Mouse (Mus musculus) urinary bladder, postnatal 36 days (tissue): ENCODE results near the gene Rae1.

Experiments
- DNase-seq, 2 experiments: peaks; one replicate each; pipeline ENCODE4 v3.0.0; 2022; ENCODE audit warnings: low spot score in 2 of 2, mixed read lengths in 1 of 2

Gene Rae1

DNA sequence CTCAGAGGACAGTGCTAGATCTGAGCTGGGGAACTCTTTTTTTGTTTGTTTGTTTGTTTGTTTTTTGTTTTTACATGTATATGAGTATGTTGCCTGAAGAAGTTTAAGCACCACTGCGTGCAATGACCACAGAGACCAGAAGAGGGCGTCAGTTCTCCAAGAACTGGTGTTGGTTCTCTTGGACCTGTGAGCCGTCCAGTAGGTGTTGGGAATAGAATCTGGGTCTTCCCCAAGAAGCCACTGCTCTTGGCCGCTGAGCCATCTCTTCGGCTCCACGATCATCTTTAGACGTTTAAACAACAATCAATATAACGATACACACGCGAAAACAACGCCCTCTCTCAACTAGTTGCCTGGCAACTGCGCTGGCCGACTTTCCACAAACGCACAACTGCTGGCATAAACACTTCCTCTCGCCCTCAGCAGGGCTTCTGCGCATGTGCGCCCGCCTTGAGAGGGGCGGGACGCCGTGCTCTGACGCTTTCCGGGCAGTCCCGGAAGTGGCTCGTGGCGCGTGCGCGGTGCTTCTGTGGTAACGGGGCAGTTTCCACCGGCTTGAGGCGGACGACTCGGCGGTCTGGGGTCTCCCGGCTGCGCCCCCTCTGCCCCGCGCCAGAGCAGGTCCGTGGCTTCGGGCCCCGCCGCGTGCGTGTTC lies at the start of gene Rae1:
Rae1 (plus strand) TSS at position 488 of the 655 bp plus-strand sequence.
- DNase-seq, result peak; percentile 98

DNA sequence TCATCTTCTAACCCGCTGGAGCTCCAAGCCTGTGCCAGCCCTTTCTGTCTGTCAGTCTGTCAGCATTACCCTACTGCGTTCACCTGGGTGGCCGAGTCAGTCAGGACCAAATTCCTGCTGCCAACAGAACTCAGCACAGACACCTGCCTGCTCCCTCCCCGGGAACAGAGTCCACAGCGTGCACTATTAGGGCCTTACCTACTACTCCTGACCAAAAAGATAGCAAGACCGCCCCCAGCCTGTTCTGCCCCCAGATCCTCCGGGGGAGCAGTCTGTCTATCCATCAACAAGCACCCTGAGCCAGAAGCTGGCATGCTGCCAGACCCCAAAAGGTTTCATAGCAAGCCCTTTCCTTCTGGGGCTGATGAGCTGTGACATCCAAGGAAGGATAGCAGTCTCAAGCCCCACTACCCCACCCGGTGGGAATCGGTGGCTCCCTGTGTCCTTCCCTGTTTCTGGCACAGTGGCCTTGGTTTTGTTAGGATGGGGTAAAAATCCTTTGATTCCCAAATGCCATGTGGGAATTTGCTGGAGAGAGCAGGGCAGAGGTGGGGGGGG lies 49.7 kb upstream of the Rae1 start:
- no peak for DNase-seq

DNA sequence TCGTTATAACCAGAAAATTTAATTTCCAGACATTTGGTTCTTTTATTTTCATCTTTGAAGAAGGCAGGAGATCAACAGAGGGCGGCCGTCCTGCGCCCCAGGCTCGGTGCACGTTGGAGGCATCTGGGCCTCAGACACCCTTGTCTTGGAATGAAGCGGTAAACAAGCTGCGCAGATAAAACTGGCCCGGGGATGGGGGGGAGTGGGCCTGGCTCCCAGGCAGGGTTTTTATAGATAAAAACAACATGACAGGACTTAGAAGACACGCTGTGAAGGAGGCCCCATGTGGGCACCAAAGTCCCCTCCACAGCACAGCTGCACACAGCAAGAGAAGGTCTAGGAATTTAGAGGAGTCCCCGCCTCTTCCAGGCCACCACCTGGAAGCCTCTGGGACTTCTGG lies 49.2 kb upstream of the Rae1 start:
- no peak for DNase-seq

DNA sequence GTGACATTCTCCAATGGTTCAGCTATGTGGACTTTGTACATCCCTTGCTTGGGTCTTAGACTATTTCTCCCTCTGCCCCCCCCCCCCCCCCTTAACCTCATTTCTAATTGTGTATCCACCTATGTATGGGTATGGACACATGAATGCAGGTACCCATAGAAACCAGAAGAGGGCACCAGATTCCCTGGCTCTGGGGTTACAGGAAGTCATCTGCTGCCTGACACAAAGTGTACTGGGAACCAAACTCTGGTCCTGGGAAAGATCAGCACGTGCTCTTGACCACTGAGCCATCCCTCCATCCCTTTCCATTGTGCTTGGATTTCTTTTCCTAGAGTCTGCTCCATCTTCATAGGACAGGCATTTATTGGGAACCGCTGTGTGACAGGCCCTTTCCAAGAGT lies 47.9 kb upstream of the Rae1 start:
- DNase-seq, result no peak

DNA sequence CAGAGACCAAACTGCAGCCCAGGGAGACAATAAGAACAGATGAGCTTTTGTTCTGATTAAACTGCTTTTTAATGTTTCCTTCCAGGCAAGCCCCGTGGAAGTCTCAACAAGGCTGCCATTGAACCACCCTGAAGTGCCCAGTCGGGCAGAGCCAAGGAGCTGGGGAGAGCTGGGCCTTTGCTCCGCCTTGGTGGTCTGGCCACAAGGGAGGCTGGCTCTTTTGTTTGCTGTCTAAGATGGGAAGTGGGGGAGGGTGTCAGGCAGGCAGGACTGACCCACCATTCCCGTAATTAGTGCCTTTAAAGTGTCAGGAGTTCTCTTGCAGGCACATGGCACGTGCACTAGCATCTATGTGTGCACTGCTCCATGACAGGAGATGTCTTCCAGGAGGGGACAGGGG lies 41.3 kb upstream of the Rae1 start:
- DNase-seq, result no peak

DNA sequence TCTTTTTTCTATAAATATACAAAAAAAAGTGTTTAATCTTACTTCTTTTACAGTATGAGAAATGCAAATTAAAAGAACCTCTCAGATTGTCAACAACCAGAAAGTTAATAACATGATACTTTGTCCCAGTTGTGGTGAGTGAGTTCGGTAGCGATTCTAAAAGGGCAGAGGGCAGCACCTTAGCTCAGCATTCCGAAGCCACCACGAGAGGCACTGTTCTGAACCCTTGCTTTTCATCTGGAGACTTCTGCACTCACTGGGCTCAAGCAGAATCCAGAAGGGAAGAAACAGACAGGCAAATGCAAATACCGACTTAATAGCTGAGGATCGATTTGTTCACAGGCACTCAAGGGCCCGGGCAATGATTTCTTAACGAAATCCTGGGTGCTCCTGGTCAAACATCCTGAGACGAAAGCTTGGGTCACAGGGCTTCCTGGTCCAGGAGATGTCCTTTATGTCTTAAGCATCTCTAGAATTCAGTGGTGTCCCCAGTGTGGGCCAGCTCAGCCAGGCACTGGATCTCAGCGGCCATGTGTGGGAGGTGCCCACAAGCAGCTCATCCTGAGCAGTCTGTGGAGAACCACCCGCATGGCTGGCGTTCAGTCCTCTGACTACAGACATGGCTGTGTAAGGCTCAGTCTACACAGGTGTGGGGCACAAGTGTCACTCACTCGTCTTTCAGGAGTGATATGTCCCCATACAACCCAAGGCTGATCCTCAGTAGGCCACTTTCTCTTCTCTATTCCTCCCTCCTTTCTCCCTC lies 40.7 kb upstream of the Rae1 start:
- no peak for DNase-seq

DNA sequence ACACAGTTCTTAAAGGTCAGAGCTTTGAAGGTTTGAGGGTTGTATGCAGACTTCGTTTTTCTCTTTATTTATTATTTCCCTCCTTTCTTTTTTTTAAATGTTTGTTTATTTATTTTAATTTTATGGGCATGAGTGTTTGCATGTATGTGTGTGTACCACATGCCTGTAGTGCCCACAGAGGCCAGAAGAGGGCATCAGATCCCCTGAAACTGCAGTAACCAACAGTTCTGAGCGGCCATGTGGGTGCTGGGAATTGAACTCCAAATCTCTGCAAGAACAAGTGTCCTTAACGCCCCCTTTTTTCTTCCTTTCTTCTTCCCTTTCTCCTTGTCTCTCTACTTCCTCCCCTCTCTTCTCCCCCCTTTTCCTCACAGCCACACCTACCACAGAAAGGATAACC lies 39.6 kb upstream of the Rae1 start:
- no peak for DNase-seq

DNA sequence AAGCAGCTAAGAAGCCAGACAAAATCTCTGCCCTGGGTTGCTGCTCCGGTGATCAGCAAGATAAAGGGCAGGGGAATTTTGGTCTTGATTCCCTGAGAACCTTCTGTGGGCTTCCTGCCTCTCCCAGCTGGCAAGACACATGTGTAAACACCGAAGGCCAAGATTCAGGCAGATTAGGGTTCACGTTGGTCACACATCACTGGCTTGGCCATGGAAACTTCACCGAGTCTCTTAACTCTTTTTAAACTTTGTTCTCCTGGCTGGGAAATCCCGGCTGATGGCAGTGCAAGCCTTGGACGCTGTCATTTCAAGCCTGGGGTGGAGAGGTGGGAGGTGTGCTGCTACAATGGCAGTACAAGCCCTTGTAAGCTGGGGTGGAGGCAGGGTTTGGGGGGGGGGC lies 38.7 kb upstream of the Rae1 start:
- DNase-seq, result no peak

DNA sequence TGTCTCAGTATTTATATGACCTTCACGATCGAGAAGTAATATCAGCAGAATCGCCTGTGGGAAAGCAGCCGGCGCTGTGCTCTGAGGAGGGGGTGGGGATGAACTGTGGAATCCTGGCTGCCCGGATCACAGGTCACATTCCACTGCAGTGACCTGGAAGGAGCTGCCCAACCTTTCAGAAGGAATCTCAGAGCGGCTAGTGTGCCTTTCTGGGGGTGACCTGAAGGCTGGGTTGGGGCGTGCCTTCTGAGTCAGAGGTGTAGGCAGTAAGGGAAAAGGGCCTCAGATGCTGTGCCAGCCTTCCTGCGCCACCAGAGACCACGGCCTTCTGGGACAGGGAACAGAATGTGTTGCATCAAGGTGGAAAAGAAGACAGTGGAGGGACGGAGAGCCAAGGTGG lies 34.7 kb upstream of the Rae1 start:
- no peak for DNase-seq

DNA sequence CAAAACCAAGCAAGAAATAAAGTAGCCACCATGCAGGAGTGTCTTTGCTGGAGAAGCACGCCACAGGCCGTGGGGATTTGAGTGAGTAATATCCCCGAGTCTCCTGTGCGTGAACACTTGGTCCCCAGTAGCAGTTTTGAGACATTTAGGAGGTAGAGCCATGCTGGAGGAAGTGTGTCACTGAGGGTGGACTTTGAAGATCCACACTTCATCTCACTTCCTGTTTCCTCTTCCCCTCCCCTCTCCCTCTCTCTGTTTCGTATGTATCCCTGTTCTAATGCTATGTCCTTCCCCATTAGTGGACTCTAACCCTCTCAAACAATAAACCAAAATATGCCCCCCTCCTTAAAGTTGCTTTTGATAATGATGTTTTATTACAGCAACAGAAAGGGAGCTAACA lies 33.4 kb upstream of the Rae1 start:
- DNase-seq, result no peak

DNA sequence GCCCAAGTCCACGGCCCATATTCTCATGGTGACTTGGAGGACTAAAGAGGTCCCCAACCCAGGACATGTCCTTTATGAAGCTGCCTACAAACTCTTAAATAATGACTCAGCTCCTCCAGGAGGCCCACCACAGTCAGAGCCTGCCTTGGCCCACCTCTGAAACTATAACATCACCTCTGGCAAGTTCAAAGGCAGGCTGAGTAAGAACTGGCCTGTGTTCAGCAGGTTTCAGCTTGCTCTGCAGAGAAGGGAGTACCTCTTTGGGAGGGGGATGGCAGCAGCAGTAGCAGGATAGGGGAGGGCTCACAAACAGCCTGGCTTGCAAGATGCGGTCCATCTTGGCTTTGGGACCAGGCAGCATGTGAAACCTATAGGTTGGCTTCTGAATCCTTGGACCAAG lies 28.1 kb upstream of the Rae1 start:
- no peak for DNase-seq

DNA sequence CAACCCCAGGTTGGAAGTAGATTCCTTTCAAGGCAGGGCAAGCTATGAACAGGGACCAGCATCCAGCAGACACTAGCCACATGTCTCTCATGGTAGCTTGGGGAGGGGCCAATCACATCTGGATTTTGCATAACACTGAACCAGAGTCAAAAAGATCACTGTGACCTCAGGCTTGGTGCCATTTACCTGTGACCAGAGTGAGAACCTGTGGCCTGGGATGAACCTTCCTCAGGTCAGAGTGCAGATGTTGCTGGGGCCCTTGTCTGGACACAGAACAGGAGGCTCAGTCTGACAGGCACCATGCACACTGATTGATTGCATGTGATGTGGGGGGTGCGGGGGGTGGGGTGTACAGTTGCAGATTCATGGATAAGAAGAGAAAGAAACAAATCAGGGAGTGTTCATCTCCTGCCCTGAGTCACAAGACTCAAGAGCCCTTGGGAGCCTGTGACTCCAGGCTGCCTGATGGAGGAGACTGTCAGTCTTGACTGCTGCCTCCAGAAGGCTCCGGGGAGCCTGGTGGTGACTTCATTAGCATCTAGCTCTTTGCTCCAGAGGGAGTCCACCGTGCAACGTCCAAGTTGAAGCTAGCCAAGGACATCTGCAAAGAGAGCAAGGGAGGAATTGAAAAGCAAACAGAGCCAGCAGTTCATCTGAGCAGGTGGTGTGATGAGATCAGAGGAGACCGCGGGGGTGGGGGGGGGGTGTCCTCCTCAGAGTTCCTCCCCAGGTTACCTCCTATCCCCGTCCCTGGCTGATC lies 25.9 kb upstream of the Rae1 start:
- DNase-seq, result no peak

DNA sequence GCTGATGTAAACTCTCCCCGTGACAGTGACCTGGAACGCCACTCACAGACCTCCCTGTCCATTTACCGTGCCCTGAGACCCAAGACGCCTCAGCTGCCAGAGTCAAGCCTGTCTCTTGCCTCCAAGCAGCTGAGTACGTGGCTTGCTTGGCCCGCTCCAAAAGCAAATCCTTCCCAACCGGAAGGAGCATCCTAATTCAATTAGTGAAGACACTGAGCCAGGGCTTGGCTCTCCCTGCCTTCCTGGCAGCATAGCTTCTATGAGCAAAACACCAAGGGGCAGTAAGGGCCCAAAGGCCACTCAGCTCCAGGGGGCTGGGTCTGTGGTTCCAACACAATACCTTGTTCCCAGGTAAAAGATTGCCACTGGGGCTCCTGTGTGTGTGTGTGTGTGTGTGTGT lies 25.2 kb upstream of the Rae1 start:
- DNase-seq, result no peak

DNA sequence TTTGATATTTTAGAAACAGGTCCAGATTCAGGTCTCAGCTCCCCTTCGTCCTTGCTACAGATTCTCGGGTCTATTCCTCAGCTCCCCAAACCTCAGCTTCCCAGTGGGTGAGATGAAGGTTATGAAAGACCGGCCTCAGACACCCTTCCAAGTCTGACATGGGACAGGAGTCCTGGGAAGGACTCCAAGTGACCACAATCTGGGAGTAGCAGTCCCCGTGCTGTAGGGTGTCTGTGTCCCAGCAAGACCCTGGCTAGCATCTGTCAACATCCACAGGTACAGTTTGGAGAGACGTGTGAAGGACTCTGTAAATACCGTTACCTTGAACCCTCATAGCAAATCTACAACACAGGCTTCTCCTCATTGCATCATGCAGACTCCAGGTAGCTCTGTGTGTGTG lies 24.8 kb upstream of the Rae1 start:
- DNase-seq, result no peak

DNA sequence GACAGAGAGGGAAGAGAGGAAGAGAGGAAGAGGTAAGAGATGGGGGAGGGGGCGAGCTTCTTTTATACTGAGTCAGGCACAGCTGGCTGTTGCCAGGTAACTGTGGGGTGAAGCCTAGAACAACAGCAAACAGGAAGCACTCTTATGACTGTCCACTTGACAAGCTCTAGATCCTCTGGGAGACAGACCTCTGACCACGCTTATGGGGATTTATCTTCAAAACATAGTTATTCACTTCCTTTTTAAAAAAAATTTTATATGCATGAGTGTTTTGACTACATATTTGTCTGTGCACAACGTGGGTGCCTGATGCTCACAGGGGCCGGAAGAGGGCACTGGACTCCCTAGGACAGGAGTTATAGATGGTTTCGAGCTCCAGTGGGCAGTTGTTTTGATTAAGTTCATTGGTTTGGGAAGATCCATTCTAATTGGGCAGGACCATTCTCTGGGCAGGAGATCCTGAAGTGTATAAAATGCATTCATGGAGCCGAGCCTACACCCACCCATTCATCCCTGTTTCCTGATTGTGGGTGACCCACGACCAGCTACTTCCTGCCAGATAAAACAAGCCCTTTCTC lies 23.2 kb upstream of the Rae1 start:
- no peak for DNase-seq

DNA sequence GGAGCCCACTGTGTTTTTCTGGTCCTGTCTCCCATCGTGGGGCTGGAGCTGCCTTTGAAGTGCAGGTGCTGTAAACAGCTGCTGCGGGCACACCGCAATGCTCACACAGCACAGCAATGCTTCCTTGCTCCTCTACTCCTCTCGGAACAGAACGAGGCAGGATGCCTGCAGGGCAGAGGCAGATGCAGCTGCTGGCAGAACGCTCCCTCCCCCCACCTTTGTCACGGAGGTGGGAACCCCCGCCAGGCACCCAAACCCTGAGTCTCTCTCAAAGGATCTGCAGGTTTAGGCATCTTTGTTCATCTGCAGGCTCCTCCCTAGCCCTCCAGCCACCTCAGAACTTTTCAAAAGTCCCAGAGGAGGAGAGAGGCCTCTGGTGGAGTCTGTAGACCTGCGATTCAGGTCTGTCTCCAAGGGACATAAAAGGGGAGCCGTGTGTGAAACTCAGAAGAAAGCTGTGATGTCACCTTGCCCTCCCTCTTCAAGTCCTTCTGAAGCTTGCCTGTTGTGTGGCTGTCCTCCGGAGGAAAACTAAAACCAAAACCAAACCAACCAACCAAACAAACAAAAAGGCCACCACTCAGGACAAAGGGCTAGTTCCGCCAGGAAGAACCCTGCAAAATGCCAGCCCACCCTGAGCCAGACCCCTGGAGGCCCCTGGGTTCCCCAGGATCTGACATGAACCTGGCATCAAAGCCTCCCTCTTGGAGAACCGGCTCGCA lies 22.3 kb upstream of the Rae1 start, which contains the start of gene Spo11:
Spo11 (plus strand) TSS at position 292 of the 722 bp plus-strand sequence.
- no peak for DNase-seq

DNA sequence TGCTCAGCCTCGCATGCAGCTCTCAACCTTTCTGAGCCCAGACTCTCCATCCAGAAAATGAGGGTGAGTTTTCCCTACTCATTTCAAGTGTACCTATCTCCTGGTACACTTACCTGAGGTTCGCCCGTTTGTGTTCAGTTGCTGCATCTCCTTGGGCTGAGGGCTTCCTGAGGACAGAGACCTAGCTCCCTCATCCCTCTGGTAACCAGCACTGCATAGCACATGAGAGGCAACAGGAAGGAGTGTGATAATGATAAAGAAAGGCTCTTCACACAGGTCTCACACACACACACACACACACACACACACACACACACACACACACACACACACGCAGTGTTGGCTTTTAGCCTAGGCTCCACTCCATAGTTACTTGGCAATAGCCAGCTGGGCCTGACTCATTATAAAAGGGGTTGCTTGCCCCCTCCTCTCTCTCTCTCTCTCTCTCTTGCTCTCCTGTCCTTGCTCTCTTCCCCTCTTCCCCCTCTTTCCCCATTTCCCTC lies 21.7 kb upstream of the Rae1 start:
- DNase-seq, result no peak

DNA sequence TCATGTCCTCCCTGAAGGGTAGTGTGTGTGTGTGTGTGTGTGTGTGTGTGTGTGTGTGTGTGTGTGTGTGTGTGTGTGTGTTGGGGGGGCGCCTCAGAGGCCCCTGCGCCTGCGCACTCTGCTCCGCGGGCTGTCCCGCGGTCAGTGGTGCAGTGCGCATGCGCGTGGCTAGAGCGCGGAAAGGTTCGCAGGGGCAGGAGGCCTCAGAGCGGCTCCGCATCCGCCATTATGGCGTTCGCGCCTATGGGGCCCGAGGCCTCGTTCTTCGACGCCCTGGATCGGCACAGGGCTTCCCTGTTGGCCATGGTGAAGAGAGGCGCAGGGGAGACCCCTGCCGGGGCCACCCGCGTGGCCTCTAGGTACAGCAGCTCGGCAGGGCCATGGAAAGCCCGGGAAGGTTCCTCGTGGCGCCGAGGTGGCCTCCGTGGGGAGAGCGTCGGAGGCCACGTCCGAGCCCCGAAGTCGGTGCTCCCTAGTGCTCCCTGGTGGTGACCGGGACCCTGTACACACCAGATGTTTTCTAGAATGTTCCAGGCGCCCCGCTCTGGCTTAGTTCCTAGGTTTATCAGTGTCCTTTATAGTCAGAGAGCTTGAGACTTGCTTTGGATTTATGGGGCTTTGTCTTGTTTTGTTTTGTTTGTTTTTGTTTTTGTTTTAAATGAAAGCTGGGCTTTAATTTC lies 20.1 kb upstream of the Rae1 start:
- no peak for DNase-seq

DNA sequence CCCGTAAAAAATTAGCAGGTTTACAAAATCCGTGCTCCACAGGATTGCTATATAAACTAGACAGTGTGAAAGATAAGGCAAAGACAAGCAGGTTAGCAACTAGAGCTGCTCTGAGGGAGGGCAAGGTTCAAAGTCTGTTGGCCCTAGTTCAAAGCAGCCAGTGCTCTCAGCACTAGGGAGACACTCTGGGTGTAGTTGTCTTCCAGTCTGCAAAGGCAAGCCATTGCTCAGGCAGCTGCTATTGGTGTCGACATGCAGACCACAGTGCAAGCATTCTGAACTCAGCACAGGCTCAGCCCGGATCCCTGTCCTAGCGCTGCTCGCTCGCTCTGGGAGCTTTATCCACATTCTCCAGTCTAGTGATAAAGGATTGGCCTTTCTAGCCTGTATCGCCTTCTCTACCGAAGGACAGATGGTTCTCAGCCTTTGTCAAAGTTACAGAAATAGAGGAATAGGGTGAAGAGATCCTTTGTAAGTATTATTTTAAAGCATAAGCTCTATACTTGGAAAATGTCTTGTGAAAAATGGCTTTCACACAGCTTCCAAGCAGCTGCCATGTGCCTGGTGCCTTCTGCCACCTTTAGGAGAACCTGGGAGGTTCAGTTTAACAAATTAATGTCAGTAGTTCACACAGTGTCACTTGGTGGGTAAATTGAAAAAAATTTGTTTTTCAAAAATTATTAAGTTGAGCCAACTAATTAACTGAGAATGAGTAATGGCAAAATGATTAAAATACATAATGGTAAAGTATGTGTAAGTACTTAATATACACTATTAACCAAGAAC lies 16.9 kb upstream of the Rae1 start:
- DNase-seq, result no peak

DNA sequence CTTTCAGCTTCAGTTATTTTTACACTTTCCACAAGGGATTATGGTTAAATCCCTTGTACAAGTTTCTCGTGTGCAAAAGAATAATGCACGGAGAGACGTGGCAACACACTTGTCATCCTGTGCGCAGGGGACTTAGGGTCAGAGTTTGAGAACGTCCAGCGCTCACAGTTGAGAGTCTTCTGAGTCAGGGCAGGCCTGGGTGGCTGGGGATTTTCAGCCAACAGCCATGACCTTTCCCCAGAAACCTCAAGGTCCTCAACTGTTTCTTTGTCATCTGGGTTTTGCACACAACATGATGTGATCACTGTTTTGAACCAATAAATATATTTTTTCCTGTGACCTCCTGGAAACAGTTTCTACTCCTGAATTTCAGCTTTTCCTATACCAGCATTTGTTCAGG lies 9.8 kb upstream of the Rae1 start:
- DNase-seq, result no peak
